Mouse (Mus musculus): ENCODE measurements around the gene 1700003F12Rik. TPM values are rescaled to one million over a fixed set of nuclear protein-coding genes. Genes with fewer than 3 reads are reported as not detected.

Gene 1700003F12Rik
- polyA plus RNA-seq, 2 experiments, result 0.48 to 1.4 TPM

GRCm38 (mm10) chr2:154572996-154573395, 26.1 kb downstream of the 1700003F12Rik start:
- no peak overlapping the region for H3K27ac ChIP-seq (replicated peaks; ENCODE audit: low read depth, low read length)
- peaks cover 16% of the 10 kb centered on the region for H3K4me1 ChIP-seq (ENCODE audit: control insufficient read depth, insufficient read depth, low read length)
- DNase-seq (ENCODE audit: low spot score) (no peak), ATAC-seq (ENCODE audit: low FRiP score, low read depth) (no peak)
- H3K27me3 ChIP-seq (ENCODE audit: control insufficient read depth, insufficient read depth, low read length), result no peaks in the 10 kb centered on the region
- H3K9ac ChIP-seq (ENCODE audit: low read depth, low read length, severe bottlenecking), result no peak overlapping the region
- no peaks in the 10 kb centered on the region for H3K9me3 ChIP-seq (ENCODE audit: control insufficient read depth, low read length)
- H3K4me2 ChIP-seq (replicated peaks; ENCODE audit: low read depth, low read length, severe bottlenecking), result no peak overlapping the region
- H3K4me3 ChIP-seq (replicated peaks; ENCODE audit: low read length), result no peak overlapping the region
- TF ChIP-seq POLR2A (IDR thresholded peaks at IDR 0.05; ENCODE audit: borderline replicate concordance, extremely low read depth, insufficient read depth, insufficient read length), result no peak
- 81% methylated on average over 3 of the region's 3 CpGs for WGBS
- H3K36me3 ChIP-seq (ENCODE audit: control insufficient read depth, insufficient read depth, low read length), result no peaks in the 10 kb centered on the region

- Histone ChIP-seq H3K27ac (replicated peaks; ENCODE audit: low read depth, low read length) (no peak overlapping the region), H3K4me1 (ENCODE audit: control insufficient read depth, insufficient read depth, low read length) (peaks cover 6% of the 10 kb centered on the region; the same call in 1 of the 2 replicates), H3K27me3 (ENCODE audit: control insufficient read depth, insufficient read depth, low read length) (no peaks in the 10 kb centered on the region), H3K9ac (ENCODE audit: low read depth, low read length, severe bottlenecking) (no peak overlapping the region), H3K4me3 (replicated peaks; ENCODE audit: low read length) (no peak overlapping the region), H3K36me3 (ENCODE audit: control insufficient read depth, insufficient read depth, low read length) (no peaks in the 10 kb centered on the region), H3K4me2 (replicated peaks; ENCODE audit: low read depth, low read length, severe bottlenecking) (no peak overlapping the region), H3K9me3 (ENCODE audit: control insufficient read depth, low read length) (no peaks in the 10 kb centered on the region)
- no peak for DNase-seq (ENCODE audit: low spot score)
- WGBS, result 73% methylated on average over 7 of the region's 7 CpGs
- no peak for ATAC-seq (ENCODE audit: low FRiP score, low read depth)
- no peak for TF ChIP-seq POLR2A (IDR thresholded peaks at IDR 0.05; ENCODE audit: borderline replicate concordance, extremely low read depth, insufficient read depth, insufficient read length)
Measured at GRCm38 (mm10) chr2:154574271-154574670, 27.4 kb downstream of the 1700003F12Rik start.

- Histone ChIP-seq H3K27me3 (ENCODE audit: control insufficient read depth, insufficient read depth, low read length) (no peaks in the 10 kb centered on the region), H3K9ac (ENCODE audit: low read depth, low read length, severe bottlenecking) (no peak overlapping the region), H3K27ac (replicated peaks; ENCODE audit: low read depth, low read length) (no peak overlapping the region), H3K4me1 (ENCODE audit: control insufficient read depth, insufficient read depth, low read length) (no peaks in the 10 kb centered on the region), H3K4me3 (replicated peaks; ENCODE audit: low read length) (no peak overlapping the region), H3K4me2 (replicated peaks; ENCODE audit: low read depth, low read length, severe bottlenecking) (no peak overlapping the region), H3K9me3 (ENCODE audit: control insufficient read depth, low read length) (no peaks in the 10 kb centered on the region), H3K36me3 (ENCODE audit: control insufficient read depth, insufficient read depth, low read length) (no peaks in the 10 kb centered on the region)
- DNase-seq (ENCODE audit: low spot score), result no peak
- no peak for ATAC-seq (ENCODE audit: low FRiP score, low read depth)
- 56% methylated on average over 12 of the region's 12 CpGs for WGBS
- no peak for TF ChIP-seq POLR2A (IDR thresholded peaks at IDR 0.05; ENCODE audit: borderline replicate concordance, extremely low read depth, insufficient read depth, insufficient read length)
Measured at GRCm38 (mm10) chr2:154576876-154577743, 30.2 kb downstream of the 1700003F12Rik start.

DNA sequence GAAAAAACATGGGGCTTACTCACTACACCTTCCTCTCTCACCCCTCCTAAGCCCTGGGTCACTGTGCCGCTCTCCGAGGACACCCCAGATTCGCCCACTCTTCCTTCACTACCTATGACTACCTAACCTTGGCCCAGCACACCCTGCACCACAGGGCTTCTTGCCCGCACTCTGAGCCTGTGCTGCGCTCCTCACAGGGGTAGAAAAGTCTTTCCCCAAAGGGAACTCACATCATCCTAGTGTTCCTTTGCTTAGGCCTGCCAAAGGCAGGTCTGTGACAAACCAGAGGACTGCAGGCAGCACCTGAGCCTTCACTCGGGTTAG, 30.8 kb downstream of the 1700003F12Rik start:
- DNase-seq (ENCODE audit: low spot score) (no peak), ATAC-seq (ENCODE audit: low FRiP score, low read depth) (no peak)
- 82% methylated on average over 6 of the region's 6 CpGs for WGBS
- Histone ChIP-seq H3K27ac (replicated peaks; ENCODE audit: low read depth, low read length) (no peak overlapping the region), H3K9ac (ENCODE audit: low read depth, low read length, severe bottlenecking) (no peak overlapping the region), H3K9me3 (ENCODE audit: control insufficient read depth, low read length) (no peaks in the 10 kb centered on the region), H3K4me2 (replicated peaks; ENCODE audit: low read depth, low read length, severe bottlenecking) (no peak overlapping the region), H3K27me3 (ENCODE audit: control insufficient read depth, insufficient read depth, low read length) (no peaks in the 10 kb centered on the region), H3K4me1 (ENCODE audit: control insufficient read depth, insufficient read depth, low read length) (no peaks in the 10 kb centered on the region), H3K4me3 (replicated peaks; ENCODE audit: low read length) (no peak overlapping the region), H3K36me3 (ENCODE audit: control insufficient read depth, insufficient read depth, low read length) (no peaks in the 10 kb centered on the region)
- TF ChIP-seq POLR2A (IDR thresholded peaks at IDR 0.05; ENCODE audit: borderline replicate concordance, extremely low read depth, insufficient read depth, insufficient read length), result no peak

DNA sequence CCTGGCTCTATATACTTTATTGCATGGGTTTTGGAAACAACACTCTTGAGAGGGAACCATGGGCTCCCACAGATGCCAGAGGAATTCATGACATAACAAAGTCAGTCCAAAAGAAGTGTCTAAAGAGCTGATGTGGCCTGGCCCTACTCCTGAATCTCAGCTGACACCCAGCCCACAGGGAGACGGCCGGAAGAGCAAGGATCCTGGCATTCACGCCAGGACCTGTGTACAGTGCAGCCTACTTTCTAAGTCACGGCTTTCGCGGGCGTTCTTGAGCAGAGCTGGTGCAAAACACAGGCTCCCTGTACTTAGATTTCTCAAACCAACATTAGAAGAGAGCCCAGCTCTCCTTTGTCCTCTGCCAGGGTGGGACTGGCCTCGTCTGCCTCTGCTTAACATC, 33.7 kb downstream of the 1700003F12Rik start:
- no peak overlapping the region for H3K27ac ChIP-seq (replicated peaks; ENCODE audit: low read depth, low read length)
- H3K4me1 ChIP-seq (ENCODE audit: control insufficient read depth, insufficient read depth, low read length), result 0 out of 2 replicates have a peak, but pooled peaks cover 5% of the 10 kb centered on the region
- TF ChIP-seq POLR2A (IDR thresholded peaks at IDR 0.05; ENCODE audit: borderline replicate concordance, extremely low read depth, insufficient read depth, insufficient read length), result no peak
- H3K9me3 ChIP-seq (ENCODE audit: control insufficient read depth, low read length), result no peaks in the 10 kb centered on the region
- no peaks in the 10 kb centered on the region for H3K27me3 ChIP-seq (ENCODE audit: control insufficient read depth, insufficient read depth, low read length)
- 78% methylated on average over 8 of the region's 8 CpGs for WGBS
- DNase-seq (ENCODE audit: low spot score) (no peak), ATAC-seq (ENCODE audit: low FRiP score, low read depth) (no peak)
- no peak overlapping the region for H3K4me2 ChIP-seq (replicated peaks; ENCODE audit: low read depth, low read length, severe bottlenecking)
- no peak overlapping the region for H3K4me3 ChIP-seq (replicated peaks; ENCODE audit: low read length)
- H3K36me3 ChIP-seq (ENCODE audit: control insufficient read depth, insufficient read depth, low read length), result no peaks in the 10 kb centered on the region
- no peak overlapping the region for H3K9ac ChIP-seq (ENCODE audit: low read depth, low read length, severe bottlenecking)

All from limb, embryonic 14.5 days (tissue).